Mouse (Mus musculus) mature B cell (primary cell): ENCODE results near the gene Gm3187.
"Not testable (repeated sequence)": the region's sequence is repeated elsewhere in the genome, so short reads cannot be mapped to it uniquely, and the experiment has no call there.

Experiments
- in situ Hi-C: fragments of 300-500 bp; cut with MboI; formaldehyde crosslinking; loops from 2 replicates; pipeline ENCODE4 v1.14.3; 2019

Gm3187 gene

DNA sequence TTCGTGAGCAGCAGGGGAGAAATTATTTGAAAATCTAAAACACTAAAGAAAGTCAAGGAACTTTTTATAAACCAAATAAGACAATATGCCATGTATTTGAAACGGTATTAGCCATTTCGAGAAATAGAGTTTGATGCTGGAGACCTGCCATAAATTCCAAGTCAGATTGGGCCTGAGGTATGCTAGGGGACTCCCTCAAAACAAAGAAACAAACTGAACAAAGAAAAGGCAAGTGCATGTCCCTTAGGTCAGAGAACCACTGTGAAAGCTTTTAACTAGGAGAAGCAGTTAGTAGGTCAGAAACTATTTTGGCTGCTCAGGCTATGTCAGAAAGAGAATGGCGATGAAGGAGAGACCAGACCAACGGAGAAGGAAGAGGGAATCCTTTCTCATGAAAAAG is at the start of gene Gm3187:
Gene Gm3187 (plus strand): TSS at position 301 of the 400 bp plus-strand sequence.
- in situ Hi-C loops = not testable (repeated sequence)

DNA sequence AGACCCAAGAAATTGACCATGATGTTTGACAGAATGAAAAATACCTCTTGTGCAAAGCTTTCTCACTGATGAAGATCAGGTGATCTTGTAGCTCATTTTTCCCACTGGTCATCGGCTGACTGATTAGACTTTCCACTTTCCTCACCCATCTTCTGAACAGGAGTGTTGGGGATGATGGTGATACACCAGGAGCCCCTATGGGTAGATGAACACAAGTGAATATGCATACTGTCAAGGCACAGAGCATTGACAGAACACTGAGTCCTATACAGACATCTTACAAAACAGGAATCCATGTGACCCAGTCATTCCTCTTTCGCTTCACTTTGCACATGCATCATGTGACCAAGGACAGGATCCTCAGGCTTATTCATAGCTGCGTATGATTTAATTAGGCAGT is 28.6 kb upstream of the Gm3187 start, which contains the start of gene Gm3194:
Gene Gm3194 (minus strand): TSS at position 101 of the 400 bp plus-strand sequence.
- in situ Hi-C loops = not testable (repeated sequence)

DNA sequence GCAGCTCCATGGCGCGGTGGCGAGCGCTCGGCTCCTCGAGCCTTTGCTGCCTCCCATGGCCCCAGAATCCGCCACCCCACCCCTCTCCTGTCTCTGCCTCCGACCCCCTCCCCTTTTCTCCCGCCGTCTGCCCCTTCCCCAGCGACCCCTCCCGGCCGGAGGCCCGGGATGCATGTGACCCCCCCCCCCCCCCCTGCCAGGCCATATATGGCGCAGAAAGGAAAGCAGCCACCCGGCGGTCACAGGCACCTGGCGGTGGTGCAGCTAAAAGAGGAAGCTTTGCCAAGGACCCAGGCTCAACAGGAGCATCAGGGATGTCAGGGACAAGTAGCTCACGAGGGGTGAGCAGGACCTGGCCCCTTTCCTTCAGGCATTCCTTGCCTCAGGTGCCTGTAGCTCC is 23.5 kb upstream of the Gm3187 start:
- in situ Hi-C loops = not testable (repeated sequence)

DNA sequence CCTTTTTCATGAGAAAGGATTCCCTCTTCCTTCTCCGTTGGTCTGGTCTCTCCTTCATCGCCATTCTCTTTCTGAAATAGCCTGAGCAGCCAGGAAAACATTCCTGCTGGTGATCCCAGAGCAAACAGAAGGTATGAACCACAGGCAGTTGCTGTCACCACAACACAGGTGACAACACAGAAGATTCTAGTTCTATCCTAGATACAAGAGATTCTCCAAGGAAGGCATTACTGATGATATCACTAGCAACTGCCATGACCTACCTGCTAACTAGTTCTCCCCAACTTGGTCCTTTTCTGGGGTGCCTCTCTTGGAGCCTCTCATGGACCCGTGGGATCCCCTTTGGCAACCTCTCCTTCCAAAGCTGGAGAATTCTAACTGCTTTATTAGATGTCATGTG is 6.3 kb upstream of the Gm3187 start, which contains the start of gene Gm8246:
Gene Gm8246 (minus strand): TSS at position 101 of the 400 bp plus-strand sequence.
- in situ Hi-C loops = not testable (repeated sequence)

DNA sequence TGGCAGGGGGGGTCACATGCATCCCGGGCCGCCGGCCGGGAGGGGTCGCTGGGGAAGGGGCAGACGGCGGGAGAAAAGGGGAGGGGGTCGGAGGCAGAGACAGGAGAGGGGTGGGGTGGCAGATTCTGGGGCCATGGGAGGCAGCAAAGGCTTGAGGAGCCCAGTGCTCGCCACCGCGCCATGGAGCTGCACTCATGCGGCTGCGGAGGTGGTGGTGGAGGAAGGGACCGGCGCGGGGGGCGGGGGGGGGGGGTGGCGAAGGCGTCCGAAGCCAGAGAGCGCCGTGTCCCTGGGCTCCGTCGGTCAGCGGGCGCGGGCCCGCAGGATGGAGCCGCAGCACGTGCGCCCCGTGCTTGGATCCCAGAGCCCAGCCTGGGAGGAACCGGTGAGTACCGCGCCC is 17.4 kb downstream of the Gm3187 start, which contains the start of gene Gm3488:
Gene Gm3488 (plus strand): TSS at position 301 of the 400 bp plus-strand sequence.
- in situ Hi-C loops = not testable (repeated sequence)

DNA sequence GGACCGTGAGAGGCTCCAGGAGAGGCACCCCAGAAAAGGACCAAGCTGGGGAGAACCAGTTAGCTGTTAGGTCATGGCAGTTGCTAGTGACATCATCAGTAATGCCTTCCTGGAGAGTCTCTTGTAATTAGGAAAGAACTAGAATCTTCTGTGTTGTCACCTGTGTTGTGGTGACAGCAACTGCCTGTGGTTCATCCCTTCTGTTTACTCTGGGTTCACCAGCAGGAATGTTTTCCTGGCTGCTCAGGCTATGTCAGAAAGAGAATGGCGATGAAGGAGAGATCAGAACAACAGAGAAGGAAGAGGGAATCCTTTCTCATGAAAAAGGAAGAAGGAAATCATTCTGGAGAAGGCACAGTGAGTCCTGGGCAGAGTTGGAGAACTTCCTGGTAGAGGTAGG is 54.2 kb downstream of the Gm3187 start, which contains the start of gene Gm3532:
Gene Gm3532 (plus strand): TSS at position 301 of the 400 bp plus-strand sequence.
- in situ Hi-C loops = not testable (repeated sequence)
